Mouse (Mus musculus) heart, embryonic 16.5 days (tissue): ENCODE results near the gene Kif21b. TPM values are rescaled to one million over a fixed set of nuclear protein-coding genes. Genes with fewer than 3 reads are reported as not detected.

ENCODE experiments used
- ATAC-seq: fragments of 200-750 bp; cut with Nextera tagmentation; replicated peaks from 2 replicates; pipeline ENCODE4 v1.8.0; 2017; ENCODE audit warnings: moderate number of reproducible peaks; ENCODE audit not compliant: insufficient read depth, low FRiP score; ENCODE audit errors: extremely low read depth
- H3K27ac ChIP-seq: fragments of 300-500 bp; sonication (generic); 2 replicates; pipeline ENCODE4 v1.5.1; 2014; ENCODE audit warnings: mild to moderate bottlenecking, low read length, control low read depth, moderate library complexity
- H3K27me3 ChIP-seq: fragments of 300-500 bp; sonication (generic); 2 replicates; pipeline ENCODE4 v1.6.1; 2014; ENCODE audit warnings: low read length, mixed read lengths; ENCODE audit not compliant: control insufficient read depth, insufficient read depth
- H3K36me3 ChIP-seq: fragments of 300-500 bp; sonication (generic); 2 replicates; pipeline ENCODE4 v1.6.1; 2014; ENCODE audit not compliant: control insufficient read depth, insufficient read depth
- H3K4me1 ChIP-seq: fragments of 300-500 bp; sonication (generic); 2 replicates; pipeline ENCODE4 v1.6.1; 2014; ENCODE audit warnings: low read length, mixed read lengths; ENCODE audit not compliant: control insufficient read depth, insufficient read depth
- H3K4me2 ChIP-seq: fragments of 300-500 bp; sonication (generic); 2 replicates; pipeline ENCODE4 v1.6.1; 2014; ENCODE audit warnings: low read depth, mild to moderate bottlenecking, control low read depth, low read length
- H3K4me3 ChIP-seq: fragments of 300-500 bp; sonication (generic); 2 replicates; pipeline ENCODE4 v1.5.1; 2014; ENCODE audit warnings: mild to moderate bottlenecking, control low read depth, low read length
- H3K9ac ChIP-seq: fragments of 300-500 bp; sonication (generic); 2 replicates; pipeline ENCODE4 v1.6.1; 2014; ENCODE audit warnings: low read length, control low read depth
- H3K9me3 ChIP-seq: fragments of 300-500 bp; sonication (generic); replicated peaks from 2 replicates; pipeline ENCODE4 v1.6.1; 2016; ENCODE audit warnings: low read length; ENCODE audit not compliant: control insufficient read depth
- WGBS: fragments of 180-500 bp; shearing (Covaris S2); extraction: QIAGEN DNeasy Blood & Tissue Kit; methylation state at CpG from one replicate; pipeline ENCODE4 v1.1.7; 2014; 5-methylcytosine and 5-hydroxymethylcytosine counted together
- polyA plus RNA-seq: library from polyadenylated mRNA; unstranded; fragments of >200 nt; fragmentation: Nextera tagmentation; extraction: Ambion mirVana; gene quantifications from 2 replicates; pipeline ENCODE4 v1.2.1, GENCODE M21; 2015

Gene Kif21b
- polyA plus RNA-seq, 1 experiment from 2014 or later, result 2.6 TPM

DNA sequence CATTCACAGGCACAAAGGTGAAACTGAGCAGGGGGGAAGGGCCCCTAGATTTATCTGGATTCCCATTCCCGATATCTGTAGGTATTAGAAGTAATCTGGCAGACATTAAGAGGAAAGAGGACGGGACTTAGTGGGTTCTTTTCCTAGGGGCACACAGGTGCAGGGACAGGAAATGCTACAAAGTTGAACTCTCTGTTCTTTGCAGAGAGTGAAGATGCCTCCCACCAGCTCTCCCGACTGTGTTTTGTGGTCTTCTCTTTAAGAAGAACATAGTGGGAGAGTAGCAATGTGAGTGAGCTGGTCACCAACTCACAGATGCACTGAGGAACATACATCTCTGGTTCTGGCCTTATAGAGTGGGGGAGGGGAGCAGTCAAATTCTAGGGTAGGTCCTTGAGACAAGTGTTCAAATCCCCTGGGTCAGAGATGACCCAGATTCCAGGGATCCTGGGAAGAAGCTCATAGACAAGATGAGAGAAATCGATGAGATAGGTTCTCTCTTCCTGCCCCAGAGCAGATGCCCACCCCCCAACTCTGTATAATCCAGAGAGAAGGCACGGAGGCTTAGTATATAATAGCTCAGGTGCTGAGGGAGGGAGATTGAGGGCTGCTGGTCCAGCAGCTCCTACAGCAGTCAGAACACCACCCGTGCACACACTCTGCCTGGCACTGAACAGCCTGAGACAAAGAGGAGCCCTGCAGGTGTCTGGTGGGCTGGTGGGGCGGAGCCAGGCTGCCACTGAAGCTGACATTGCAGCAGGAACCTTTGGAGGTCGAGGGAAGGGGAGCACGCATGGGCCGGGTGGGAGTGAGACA, 1.4 kb downstream of the Kif21b start:
- peaks cover 54% of the 10 kb centered on the region for H3K4me1 ChIP-seq
- no peaks in the 10 kb centered on the region for H3K36me3 ChIP-seq
- WGBS, result 51% methylated on average over 10 of the region's 10 CpGs
- peak overlapping the region; percentile 93 for H3K4me2 ChIP-seq
- no peak for ATAC-seq
- peak overlapping the region; percentile 75; the same call in 1 of the 2 replicates for H3K9ac ChIP-seq
- no peaks in the 10 kb centered on the region; the same call in 1 of the 2 replicates for H3K27me3 ChIP-seq
- peak overlapping the region; percentile 21; the same call in 1 of the 2 replicates for H3K27ac ChIP-seq
- no peaks in the 10 kb centered on the region for H3K9me3 ChIP-seq
- H3K4me3 ChIP-seq, result peak overlapping the region; percentile 64

DNA sequence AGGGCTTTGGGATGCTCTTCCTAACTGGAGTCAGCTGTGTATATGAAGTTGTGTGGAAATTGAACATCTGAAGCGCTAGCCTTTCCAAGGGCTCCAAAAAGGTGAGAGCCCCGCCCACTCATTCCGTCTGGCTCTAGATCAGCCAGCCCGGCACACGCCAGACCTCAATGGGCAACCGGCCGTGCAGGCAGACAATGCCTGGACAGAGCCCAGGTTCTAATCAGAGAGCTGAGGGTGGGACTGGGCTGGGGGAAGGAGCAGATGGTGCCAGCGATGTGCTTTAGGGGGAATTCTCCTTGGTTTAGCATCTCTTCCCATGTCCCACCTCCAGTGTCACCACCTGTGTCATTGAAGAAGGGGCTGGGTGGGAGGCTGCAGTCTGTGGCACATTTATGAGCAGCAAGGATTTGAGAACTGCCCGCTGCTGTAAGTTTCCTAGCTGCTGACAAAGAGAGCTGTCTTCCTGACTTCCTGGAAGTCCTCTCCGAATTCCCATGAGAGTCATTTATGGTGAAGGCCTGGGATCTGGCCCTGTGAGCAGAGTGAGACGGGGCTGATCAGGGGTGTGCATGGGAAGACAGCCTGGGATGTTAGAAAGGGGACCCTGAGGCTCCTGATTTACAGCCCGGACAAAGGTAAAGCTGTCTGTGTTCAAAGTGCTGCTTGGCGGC, 2.5 kb downstream of the Kif21b start:
- no peak for ATAC-seq
- Histone ChIP-seq H3K27ac (no peak overlapping the region), H3K4me2 (peak overlapping the region; percentile 0; the same call in 1 of the 2 replicates), H3K4me1 (peaks cover 56% of the 10 kb centered on the region), H3K36me3 (no peaks in the 10 kb centered on the region), H3K4me3 (no peak overlapping the region; the same call in 1 of the 2 replicates), H3K9ac (no peak overlapping the region), H3K27me3 (no peaks in the 10 kb centered on the region; the same call in 1 of the 2 replicates), H3K9me3 (no peaks in the 10 kb centered on the region)
- WGBS, result 44% methylated on average over 13 of the region's 13 CpGs

DNA sequence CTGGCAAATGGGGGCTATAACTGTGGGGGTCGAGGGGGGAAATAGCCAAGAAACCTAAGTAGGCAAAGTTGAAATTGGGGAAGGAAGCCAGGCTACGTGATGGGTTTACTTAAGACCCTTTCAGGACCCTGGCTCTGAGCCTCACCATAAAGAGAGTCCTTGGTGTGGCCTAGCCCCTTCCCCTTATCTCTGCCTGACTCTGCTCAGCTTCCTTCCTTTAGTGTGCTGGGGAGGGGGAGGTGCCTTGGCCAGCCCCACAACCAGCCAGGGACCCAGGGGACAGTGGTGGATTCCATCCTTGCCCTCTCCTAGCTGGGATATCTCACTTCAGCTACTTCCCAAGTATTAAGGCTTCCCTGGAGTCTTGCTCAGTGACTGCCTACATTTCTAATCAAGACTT, 3.4 kb downstream of the Kif21b start:
- no peak for ATAC-seq
- Histone ChIP-seq H3K4me1 (peaks cover 64% of the 10 kb centered on the region), H3K4me3 (no peak overlapping the region), H3K27me3 (no peaks in the 10 kb centered on the region; the same call in 1 of the 2 replicates), H3K36me3 (no peaks in the 10 kb centered on the region), H3K27ac (peak overlapping the region; percentile 20; the same call in 1 of the 2 replicates), H3K9me3 (no peaks in the 10 kb centered on the region), H3K4me2 (no peak overlapping the region), H3K9ac (no peak overlapping the region)
- WGBS, result 35% methylated on average over 2 of the region's 2 CpGs

DNA sequence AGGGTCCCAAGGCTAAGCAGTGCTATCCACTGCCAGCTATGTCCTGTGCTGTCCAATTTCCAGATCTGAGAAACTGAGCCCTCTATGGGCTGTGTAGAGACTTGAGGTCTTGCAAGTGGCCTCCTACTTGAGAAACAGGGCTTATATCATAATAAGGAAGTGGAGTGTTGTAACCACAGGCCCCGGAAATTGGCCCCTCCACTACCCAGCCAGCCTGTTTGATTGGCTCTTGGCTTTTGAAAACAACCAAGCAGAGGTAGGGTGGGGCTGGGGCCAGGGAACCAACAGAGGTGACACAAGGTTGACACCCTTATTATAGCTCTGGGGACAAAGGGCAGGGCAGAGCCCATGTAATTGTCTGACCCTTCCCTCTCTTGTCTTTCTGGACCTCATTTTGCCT, 3.9 kb downstream of the Kif21b start:
- Histone ChIP-seq H3K4me1 (peaks cover 67% of the 10 kb centered on the region), H3K27ac (peak overlapping the region; percentile 20; the same call in 1 of the 2 replicates)
- 42% methylated on average over 1 of the region's 1 CpGs for WGBS

DNA sequence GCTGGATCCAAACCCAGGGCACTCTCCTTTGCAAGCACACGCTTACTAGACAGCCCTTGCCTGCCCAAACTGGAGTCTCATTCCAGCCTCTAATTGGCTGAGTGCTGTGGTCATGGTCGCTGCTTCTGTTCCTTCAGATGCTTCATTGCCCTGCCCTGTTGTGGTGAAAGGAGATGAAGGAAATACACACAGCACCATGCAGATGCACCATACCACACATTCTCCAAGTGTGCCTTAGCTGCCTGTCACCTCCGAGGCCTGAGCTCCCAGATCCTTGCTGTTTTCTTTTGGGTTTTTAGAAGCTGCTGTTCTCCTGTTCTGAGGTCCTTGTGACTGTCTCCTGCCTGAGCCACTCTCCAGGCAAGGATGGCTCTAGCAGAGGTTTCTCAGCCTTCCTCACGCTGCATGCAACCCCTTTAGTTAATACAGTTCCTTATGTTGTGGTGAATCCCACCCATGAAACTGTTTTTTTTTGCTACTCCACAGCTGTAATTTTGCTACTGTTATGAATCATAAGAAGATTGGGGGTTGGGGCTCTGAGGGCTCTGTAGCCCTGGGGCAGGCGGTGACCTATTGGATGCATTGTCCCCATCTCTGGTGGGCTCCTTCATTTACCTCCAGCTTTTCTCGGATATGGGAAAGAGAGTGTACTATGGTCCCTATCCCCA, 4.7 kb downstream of the Kif21b start:
- H3K27me3 ChIP-seq, result no peaks in the 10 kb centered on the region; the same call in 1 of the 2 replicates
- no peaks in the 10 kb centered on the region for H3K9me3 ChIP-seq
- H3K9ac ChIP-seq, result no peak overlapping the region
- no peaks in the 10 kb centered on the region for H3K36me3 ChIP-seq
- ATAC-seq, result no peak
- WGBS, result 77% methylated on average over 6 of the region's 6 CpGs
- H3K27ac ChIP-seq, result peak overlapping the region; percentile 26; the same call in 1 of the 2 replicates
- H3K4me1 ChIP-seq, result peaks cover 66% of the 10 kb centered on the region
- no peak overlapping the region for H3K4me3 ChIP-seq
- no peak overlapping the region for H3K4me2 ChIP-seq

More for the DNA sequence above, 3.9 kb downstream of the Kif21b start:
- no peaks in the 10 kb centered on the region for H3K9me3 ChIP-seq
- no peaks in the 10 kb centered on the region; the same call in 1 of the 2 replicates for H3K27me3 ChIP-seq
- no peak overlapping the region for H3K9ac ChIP-seq
- ATAC-seq, result no peak
- H3K36me3 ChIP-seq, result no peaks in the 10 kb centered on the region
- no peak overlapping the region for H3K4me2 ChIP-seq
- no peak overlapping the region for H3K4me3 ChIP-seq

DNA sequence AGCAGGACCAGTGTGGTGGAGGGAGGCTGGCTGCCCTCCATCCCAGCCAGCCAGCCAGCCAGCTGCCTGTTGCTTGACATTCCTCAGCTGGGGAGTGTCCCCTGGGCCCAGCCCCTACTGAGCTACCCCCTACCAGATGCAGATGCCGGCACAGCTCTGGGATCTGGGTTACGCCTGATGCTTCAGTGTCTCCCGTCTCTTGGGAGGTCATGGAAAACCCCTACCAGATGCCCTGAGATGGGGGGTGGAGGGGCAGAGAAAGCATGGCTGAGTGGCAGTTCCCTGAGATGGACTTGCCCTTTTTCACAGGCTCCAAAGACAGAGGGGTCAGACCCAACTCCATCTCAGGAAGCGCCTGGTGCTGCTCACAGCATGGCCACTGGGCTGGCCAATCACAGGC, 5.4 kb downstream of the Kif21b start:
- Histone ChIP-seq H3K9ac (no peak overlapping the region), H3K27me3 (no peaks in the 10 kb centered on the region; the same call in 1 of the 2 replicates), H3K4me1 (peaks cover 66% of the 10 kb centered on the region), H3K27ac (peak overlapping the region; percentile 26), H3K4me3 (no peak overlapping the region), H3K4me2 (no peak overlapping the region), H3K36me3 (no peaks in the 10 kb centered on the region), H3K9me3 (no peaks in the 10 kb centered on the region)
- no peak for ATAC-seq
- 51% methylated on average over 4 of the region's 4 CpGs for WGBS

DNA sequence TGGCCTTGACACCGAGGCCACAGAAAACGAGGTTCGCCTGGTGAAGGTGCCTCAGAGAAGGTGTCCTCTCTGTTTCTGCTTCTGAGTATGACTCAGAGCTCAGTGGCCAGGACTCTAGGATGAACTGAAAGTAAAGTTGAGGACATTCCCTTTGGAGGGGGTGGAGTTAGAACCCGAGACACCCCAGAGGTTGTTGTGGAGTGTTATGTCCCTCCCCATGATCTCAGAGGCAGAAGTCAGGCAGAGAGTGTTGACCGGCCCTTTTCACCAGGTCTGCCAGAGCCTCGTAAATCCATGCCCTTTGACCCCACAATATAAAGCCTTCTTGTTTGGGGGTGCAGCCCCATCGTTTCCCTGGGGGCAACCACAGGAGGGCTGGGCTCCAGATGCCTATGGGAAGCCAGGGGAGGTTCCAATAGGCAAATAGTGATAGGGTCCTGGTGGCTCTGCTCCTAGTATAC, 5.9 kb downstream of the Kif21b start:
- Histone ChIP-seq H3K36me3 (no peaks in the 10 kb centered on the region), H3K9ac (no peak overlapping the region; the same call in 1 of the 2 replicates), H3K4me3 (no peak overlapping the region), H3K4me2 (no peak overlapping the region), H3K27ac (peak overlapping the region; percentile 25; the same call in 1 of the 2 replicates), H3K4me1 (peaks cover 62% of the 10 kb centered on the region), H3K27me3 (no peaks in the 10 kb centered on the region), H3K9me3 (no peaks in the 10 kb centered on the region)
- ATAC-seq, result no peak
- 44% methylated on average over 7 of the region's 7 CpGs for WGBS

DNA sequence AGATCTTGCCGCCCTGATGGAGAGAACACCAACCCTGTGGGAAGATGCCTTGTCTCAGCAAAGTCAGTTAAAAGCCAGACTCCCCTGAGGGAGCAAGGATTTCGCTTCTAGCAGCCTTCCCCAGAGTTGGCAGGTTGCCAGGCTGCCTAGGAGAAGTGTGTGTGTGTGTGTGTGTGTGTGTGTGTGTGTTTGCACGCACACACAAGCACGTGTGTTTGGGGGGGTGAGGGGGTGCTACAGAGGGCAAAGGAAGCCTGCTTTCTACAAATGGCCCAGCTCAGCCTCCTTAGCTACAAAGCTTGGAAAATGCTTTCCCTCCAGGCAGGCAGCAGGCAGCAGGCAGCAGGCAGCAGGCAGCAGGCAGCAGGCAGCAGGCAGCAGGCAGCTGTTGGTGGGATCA, 6.4 kb downstream of the Kif21b start:
- no peaks in the 10 kb centered on the region for H3K36me3 ChIP-seq
- no peak overlapping the region; the same call in 1 of the 2 replicates for H3K9ac ChIP-seq
- no peak for ATAC-seq
- peak overlapping the region; percentile 25; the same call in 1 of the 2 replicates for H3K27ac ChIP-seq
- H3K4me1 ChIP-seq, result peaks cover 63% of the 10 kb centered on the region
- 8% methylated on average over 4 of the region's 4 CpGs for WGBS
- H3K27me3 ChIP-seq, result no peaks in the 10 kb centered on the region
- H3K4me2 ChIP-seq, result no peak overlapping the region
- H3K4me3 ChIP-seq, result no peak overlapping the region
- H3K9me3 ChIP-seq, result no peaks in the 10 kb centered on the region
